Mouse (Mus musculus) gastrocnemius, postnatal 25 days (tissue): ENCODE results near the gene Commd8. TPM values are rescaled to one million over a fixed set of nuclear protein-coding genes. Genes with fewer than 3 reads are reported as not detected.

ENCODE experiments used
- DNase-seq: peaks from one replicate; pipeline ENCODE4 v3.0.0; 2022
- long read RNA-seq, 2 experiments: library from polyadenylated mRNA; stranded (forward); transcript quantifications; one replicate each; pipeline ENCODE4 v2.0.0; 2021
- total RNA-seq, 2 experiments: library from RNA; stranded (reverse); gene quantifications; 1 replicate in 1 of 2; 2 replicates in 1 of 2; pipeline ENCODE4 v1.2.3; 2021

Gene Commd8
- total RNA-seq = 10 to 100 TPM; 28.4 to 29.2 TPM
- long read RNA-seq, experiment 1, transcript Commd8-201 (5 exons, 3,895 nt) = major isoform, 32 of 42 reads
- long read RNA-seq, experiment 1, partial matches to known transcripts = 0 of 42 reads
- long read RNA-seq, experiment 1, other reads (novel, unspliced or antisense) = 9 of 42 reads
- long read RNA-seq, experiment 2, transcript Commd8-201 (5 exons, 3,895 nt) = major isoform, 20 of 25 reads
- long read RNA-seq, experiment 2, partial matches to known transcripts = 3 of 25 reads
- long read RNA-seq, experiment 2, other reads (novel, unspliced or antisense) = 2 of 25 reads

DNA sequence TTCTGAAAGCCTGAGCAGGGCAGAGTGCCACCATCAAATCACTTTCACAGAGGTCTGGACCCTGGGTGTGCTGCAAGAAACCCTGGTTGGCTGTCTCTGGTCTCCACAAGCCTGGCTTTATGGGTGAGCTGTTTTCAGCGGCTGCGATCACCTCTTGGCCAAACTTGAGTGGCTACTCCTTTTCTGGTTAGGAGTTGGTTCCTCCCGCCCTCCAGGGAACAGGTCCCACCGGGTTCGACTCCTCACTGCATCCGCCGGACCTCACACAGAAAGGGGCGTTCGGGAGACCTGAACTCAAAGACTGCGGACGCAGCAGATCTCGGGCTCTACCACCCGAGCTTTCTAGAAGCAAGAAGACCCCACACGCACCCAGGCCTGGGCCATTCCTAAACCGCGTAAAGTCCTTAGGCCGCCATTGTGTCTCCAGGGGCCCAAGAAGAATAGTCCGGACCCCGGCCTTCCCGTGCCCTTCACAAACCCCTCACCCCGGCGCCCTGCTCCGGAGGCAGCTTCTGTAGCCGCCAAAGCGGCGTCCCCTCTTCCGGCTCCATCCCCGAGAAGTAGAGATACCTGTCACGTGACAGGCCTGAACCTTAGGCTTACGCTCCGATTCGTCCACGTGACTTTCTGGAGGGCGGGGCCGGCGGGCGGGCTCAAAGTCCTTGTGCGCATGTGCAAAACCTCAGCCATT is at the start of gene Commd8:
Commd8 (minus strand) TSS at position 596 of the 691 bp plus-strand sequence.
- peak; percentile 93 for DNase-seq

GRCm38 (mm10) chr5:72211741-72212140 is 43.8 kb upstream of the Commd8 start:
- DNase-seq = no peak

- no peak for DNase-seq
Observed at GRCm38 (mm10) chr5:72210812-72211139, 42.8 kb upstream of the Commd8 start.

DNA sequence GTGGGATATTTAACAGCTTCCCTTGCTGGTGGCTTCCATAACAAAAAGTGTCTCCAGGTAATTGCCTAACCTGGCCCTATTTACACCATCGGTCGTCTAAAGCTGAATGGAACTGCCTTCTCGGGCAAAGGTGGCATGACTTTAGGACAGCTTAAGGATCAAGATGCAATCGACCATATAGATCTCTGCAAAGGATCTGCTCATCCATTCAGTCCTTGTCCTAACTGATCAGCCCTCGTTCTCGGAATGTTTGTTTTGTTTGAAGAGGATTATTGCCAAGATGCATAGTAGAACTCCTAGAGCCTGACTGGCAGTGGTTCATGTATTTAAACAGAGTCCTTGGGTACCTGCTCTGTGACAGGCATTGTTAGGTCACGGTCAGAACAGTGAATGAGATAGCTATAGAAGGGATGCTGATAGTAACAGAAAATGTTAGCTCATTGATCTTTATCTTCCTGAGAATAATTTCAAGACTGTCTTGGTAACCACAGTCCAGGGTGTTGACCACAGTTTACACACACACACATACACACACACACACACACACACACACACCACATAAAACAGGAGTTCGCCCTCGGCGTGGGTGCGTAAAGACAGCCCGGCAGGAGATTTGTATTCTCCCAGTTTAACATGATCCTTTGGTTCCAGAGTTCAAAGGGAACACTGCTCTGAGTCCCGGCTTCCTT is 42.3 kb upstream of the Commd8 start:
- DNase-seq = no peak

- DNase-seq = no peak
Observed at GRCm38 (mm10) chr5:72208515-72208914, 40.5 kb upstream of the Commd8 start.

GRCm38 (mm10) chr5:72205271-72205670 is 37.3 kb upstream of the Commd8 start:
- no peak for DNase-seq

DNA sequence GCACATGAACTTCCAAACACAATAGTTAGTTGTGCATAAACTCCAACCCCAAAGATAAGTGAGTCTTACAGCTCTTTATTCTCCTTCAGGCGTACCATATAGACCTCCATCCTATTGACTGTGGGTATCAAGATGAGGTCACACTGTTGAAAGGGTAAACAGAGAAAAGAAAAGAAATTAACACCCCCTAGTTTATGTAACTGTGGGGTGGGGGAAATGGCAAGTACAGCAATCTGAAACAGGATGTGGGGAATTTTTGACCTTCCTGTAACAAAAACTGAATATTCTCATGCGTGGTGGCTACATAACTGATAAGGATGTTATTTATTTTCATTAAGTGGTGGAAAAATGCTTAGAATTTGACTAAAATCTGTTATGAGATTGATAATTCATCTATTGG is 36.5 kb upstream of the Commd8 start:
- DNase-seq = no peak

DNA sequence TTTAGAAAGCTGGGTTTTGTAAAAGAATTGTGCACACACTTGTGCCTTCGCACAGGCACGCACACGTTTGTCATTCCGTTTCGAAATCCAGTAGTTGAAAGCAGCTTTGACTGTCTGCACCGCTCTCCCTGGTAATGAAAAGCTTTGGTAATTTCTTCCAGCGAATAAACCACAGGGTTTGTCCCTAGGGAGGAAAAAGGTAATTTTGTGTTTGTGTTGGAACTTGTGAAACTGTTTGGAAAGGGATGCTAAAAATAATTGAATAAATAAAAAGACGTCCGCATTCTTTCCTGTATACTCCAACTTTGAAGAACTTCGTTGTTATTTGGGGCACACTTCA is 35.7 kb upstream of the Commd8 start:
- no peak for DNase-seq

DNA sequence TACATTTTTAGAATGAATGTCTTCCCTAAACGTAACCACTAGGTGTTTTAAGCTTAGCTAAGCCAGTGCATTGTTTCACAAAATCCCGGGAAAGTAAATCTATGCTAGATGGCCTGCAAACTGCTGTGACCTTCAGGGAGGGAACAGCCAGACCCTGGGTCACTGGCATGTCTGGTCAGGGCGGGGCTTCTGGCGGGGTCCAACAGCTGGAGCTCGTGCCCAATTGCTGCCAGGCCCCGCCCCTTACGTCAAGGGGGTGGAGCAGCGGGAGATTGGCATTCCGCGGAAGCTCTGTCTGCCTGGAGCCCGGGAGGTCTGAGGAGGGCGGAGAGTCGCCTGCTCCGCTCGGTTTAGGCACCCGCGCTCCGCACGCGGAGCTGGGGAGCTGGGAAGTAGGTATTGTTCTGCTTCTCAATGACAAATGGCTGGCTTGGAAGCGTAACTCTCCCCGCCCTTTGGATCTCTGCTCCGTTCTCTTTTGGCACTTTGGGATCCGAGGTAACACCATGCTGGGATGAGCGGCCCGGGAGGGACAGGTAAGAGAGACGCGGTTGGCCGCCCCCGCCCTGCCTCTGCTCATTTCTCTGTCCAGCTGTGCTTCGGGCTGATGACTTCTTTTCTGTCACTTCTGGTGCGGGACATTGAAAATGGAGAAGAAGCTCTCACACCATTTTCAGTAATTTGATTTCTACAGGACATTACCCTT is 35.2 kb upstream of the Commd8 start:
- peak; percentile 93 for DNase-seq

DNA sequence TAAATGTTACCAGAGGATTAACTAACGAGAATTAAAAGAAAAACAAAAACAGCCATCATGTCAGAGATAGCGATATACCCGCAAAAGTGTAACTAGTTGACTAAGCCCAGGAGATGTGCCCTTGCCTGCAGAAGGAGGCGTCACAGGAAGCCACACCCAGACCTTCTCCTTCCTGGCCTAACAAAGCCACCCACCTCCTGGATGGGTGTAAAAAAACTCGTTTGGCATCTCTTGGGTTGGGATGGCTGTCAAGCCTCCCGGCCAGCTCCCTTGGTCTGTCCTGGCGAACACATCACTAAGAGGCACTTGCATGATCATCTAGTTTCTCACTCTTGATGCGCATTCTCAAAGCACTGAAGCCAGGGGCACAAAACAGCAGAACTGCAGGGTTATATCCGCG is 34.0 kb upstream of the Commd8 start:
- DNase-seq = peak; percentile 33

DNA sequence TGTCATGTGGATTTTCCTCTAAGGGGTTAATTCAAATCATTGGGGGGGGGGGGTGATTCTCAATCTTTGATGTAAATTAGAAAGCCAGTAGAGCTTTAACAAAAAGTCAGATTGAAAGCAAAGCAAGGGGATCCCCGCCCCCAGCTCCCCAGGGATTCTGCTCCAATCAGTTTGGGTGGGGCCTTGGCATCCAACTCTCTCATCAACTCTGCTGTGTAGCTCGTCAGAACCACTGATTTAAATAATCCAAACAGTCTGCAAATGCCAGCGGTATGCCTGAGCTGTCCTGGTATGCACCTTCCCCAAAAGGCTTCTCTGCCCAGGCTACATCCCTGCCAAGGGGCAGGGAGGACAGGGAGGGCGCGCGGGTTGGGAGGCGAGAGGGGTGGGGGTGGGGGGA is 33.6 kb upstream of the Commd8 start:
- peak; percentile 32 for DNase-seq

DNA sequence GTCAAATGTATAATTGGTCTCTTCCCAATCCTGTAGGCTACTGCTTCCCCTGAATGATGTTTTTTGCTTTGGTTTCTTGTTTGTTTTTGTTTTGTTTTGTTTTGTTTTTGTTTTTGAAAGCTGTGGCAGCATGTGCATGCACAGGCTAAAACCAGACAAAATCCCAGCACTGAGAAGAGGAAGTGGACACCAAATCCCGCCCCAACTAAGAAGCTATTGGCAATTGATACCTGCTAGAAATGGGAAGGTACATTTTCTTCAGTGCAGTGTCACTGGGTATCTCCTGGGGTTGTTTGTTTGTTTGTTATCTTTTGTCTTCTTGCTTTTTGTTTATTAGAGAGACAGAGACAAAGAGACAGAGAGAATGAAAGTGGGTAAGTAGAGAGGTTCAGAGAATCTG is 27.5 kb upstream of the Commd8 start:
- DNase-seq = no peak

- no peak for DNase-seq
Observed at GRCm38 (mm10) chr5:72191932-72192331, 23.9 kb upstream of the Commd8 start.

- DNase-seq = no peak
Observed at GRCm38 (mm10) chr5:72191154-72191553, 23.2 kb upstream of the Commd8 start.

DNA sequence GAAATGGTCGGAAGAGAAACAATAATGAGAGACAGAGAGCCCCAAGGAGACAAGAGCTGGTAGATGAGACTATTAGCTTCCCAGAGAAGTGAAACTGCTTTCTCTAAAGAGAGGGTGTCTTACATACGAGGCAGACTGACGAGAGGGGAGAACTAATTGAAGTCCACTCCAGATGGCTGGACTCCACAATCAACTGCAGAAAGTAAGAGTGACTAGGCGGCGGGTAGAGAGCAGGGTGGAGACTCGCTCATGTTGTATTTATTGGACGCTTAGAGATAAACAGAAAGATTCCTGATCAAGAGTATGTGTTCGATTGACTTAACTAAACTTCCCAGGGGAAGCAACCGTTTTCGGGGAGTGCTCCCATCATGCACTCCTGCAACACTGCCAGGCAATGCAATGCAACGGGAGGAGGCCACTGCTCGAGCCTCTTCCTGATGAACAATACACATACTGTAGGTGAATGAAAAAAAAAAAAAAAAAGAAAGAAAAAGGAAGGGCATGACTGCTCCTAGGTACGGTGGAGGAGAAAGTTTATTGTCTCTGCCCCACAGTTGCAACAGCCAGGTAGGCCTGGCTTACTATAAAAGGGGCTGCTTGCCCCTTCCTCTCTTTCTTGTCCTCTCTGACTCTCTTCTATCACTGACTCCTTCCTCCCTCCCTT is 16.6 kb upstream of the Commd8 start:
- DNase-seq = no peak

DNA sequence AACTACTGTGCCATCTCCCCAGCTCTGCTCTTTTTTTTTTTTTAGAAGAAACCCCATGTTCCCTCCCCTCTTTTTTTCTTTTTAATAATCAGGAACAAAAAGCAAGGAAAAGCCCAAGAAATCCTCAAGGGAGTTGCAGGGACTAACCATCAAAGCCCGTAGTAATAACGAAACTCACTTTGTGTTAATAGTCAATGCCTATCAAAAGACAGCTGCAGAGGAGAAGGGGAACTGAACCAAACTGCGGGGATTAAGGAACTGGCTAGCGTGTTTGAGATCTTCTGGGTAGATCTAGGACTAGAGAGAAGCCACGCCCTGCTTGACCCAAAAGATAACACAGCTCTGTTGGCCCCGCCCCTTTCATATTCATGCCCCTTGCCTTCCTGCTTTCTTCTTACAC is 15.9 kb upstream of the Commd8 start:
- DNase-seq = peak; percentile 13

DNA sequence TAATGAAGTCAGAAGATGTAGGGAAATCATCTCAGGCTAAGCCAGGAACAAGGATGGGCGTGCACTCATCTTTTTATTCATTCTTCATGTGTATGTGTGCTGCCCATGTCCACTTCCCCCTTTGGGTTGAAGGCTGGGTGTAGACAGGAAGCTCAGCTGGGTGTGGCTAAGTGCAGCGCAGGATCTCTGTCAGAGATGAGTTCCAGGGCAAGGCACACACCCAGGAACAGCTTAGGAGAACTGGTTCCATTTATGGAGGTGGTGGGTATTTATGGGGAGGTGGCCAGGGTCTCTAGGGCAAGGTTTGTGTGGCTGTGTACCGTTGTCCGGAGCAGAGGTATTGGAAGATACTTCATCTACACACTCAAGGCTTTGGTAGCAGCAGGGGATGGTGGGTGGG is 14.8 kb upstream of the Commd8 start:
- DNase-seq = no peak

DNA sequence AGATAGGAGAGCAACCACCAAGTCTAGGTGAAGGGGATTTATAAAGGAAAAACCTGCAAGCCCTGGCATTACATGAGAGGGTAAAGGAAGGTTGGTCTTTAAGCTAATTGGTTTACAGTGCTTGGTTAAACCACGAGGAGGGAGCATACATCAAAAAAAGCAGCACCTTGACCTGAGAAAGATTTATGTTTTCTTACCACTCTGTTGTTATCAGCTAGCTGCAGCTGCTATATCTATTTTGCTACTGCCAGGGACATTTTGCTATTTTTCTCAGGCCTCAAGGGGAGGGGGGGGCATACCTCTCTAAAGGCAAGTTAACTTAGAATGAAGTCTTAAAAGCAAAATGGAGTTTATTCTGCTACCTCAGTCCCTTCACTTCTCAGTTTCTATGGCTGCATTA is 13.2 kb upstream of the Commd8 start:
- DNase-seq = no peak

GRCm38 (mm10) chr5:72175530-72175929 is 7.5 kb upstream of the Commd8 start:
- no peak for DNase-seq

GRCm38 (mm10) chr5:72175050-72175449 is 7.1 kb upstream of the Commd8 start:
- DNase-seq = no peak

DNA sequence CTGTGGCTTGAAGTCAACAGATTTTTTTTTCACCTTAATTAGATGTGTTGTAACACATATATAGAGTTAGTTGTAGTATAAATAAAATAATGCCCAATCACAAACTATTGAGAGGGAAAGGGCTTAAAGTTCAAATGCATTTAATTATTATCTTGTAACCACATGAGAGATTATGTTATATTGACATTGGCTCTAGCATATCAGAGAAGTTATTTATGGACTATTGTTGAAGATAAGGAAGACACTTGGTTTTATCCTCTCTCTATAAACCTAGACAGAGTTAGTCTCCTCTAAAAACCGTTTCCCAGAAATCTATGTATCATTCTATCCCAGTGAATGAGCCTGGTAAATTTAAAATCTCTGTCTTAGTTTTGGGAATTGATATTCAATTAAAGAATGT is 5.5 kb upstream of the Commd8 start:
- DNase-seq = no peak

DNA sequence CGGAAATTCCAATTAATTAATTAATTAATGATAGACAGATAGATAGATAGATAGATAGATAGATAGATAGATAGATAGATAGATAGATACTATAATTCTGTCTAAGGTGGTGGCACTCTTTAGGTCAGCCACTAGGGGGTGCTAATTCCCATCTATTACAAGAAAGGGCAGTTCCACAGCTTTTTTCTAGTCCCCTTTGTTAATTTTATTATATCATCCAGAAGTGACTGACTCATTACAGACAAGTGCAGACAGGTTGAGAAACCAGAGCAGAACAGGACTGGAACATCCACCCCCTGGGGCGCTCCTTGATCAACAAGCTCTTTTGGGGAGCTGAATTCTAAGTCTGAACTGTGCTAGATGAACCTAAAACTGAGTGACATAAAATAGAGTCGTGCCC is 4.7 kb upstream of the Commd8 start:
- DNase-seq = no peak

GRCm38 (mm10) chr5:72170067-72170466 is 2.1 kb upstream of the Commd8 start:
- DNase-seq = no peak
